Mouse (Mus musculus) spleen, adult 18-20 months (tissue): ENCODE measurements around the gene Trub1.

Experiments used
- DNase-seq, 2 experiments: peaks; one replicate each; pipeline ENCODE4 v3.0.0; 2022; ENCODE audit warnings: mixed read lengths in 2 of 2

The Trub1 gene

GRCm38 (mm10) chr19:57498884-57499410 lies 46.2 kb downstream of the Trub1 start:
- DNase-seq, result no peak

- DNase-seq, result no peak
Observed at GRCm38 (mm10) chr19:57500254-57500653, 47.5 kb downstream of the Trub1 start.

GRCm38 (mm10) chr19:57503144-57503543 lies 50.4 kb downstream of the Trub1 start:
- no peak for DNase-seq

GRCm38 (mm10) chr19:57505048-57505932 lies 52.6 kb downstream of the Trub1 start:
- no peak for DNase-seq

- DNase-seq, result no peak
Observed at GRCm38 (mm10) chr19:57506591-57506990, 53.9 kb downstream of the Trub1 start.

GRCm38 (mm10) chr19:57508261-57508788 lies 55.6 kb downstream of the Trub1 start:
- DNase-seq, result no peak

GRCm38 (mm10) chr19:57509758-57510319 lies 57.1 kb downstream of the Trub1 start:
- no peak for DNase-seq

- DNase-seq, result no peak
Observed at GRCm38 (mm10) chr19:57510836-57511235, 58.1 kb downstream of the Trub1 start.

- DNase-seq, result no peak
Observed at GRCm38 (mm10) chr19:57513123-57513522, 60.4 kb downstream of the Trub1 start.

GRCm38 (mm10) chr19:57521721-57522120 lies 69.0 kb downstream of the Trub1 start:
- no peak for DNase-seq

GRCm38 (mm10) chr19:57523363-57523762 lies 70.7 kb downstream of the Trub1 start:
- DNase-seq, result no peak

- DNase-seq, result no peak
Observed at GRCm38 (mm10) chr19:57525693-57526092, 73.0 kb downstream of the Trub1 start.

- DNase-seq, result no peak
Observed at GRCm38 (mm10) chr19:57530212-57530611, 77.5 kb downstream of the Trub1 start.

- no peak for DNase-seq
Observed at GRCm38 (mm10) chr19:57534262-57534661, 81.5 kb downstream of the Trub1 start.

GRCm38 (mm10) chr19:57536512-57536911 lies 83.8 kb downstream of the Trub1 start:
- no peak for DNase-seq

GRCm38 (mm10) chr19:57537510-57538182 lies 84.9 kb downstream of the Trub1 start:
- DNase-seq, result no peak

GRCm38 (mm10) chr19:57540118-57540517 lies 87.4 kb downstream of the Trub1 start:
- no peak for DNase-seq
